Mouse (Mus musculus) forebrain, embryonic 11.5 days (tissue): ENCODE measurements at regions not wholly inside any gene's neighbourhood (a gene's known extent, or its start where the extent isn't known, plus 50 kb on each side); places are given as distances from the start of the nearest gene placed in this dataset.
A peak's percentile ranks its signal among the peaks of the same experiment; 100 is the strongest.

Source experiments
- ATAC-seq: fragments of 200-750 bp; cut with Nextera tagmentation; replicated peaks from 2 replicates; pipeline ENCODE4 v1.8.0; 2017; ENCODE audit warnings: moderate TSS enrichment; ENCODE audit not compliant: low FRiP score
- DNase-seq: peaks from one replicate; pipeline ENCODE4 v3.0.0-alpha.2; 2017; ENCODE audit warnings: low spot score
- H3K27ac ChIP-seq: fragments of 300-500 bp; sonication (generic); 2 replicates; pipeline ENCODE4 v1.5.1; 2014; ENCODE audit warnings: low read depth, low read length
- H3K27me3 ChIP-seq: fragments of 300-500 bp; sonication (generic); 2 replicates; pipeline ENCODE4 v1.6.1; 2014; ENCODE audit warnings: mild to moderate bottlenecking, low read length, mixed read lengths; ENCODE audit not compliant: control insufficient read depth, insufficient read depth
- H3K36me3 ChIP-seq: fragments of 300-500 bp; sonication (generic); 2 replicates; pipeline ENCODE4 v1.6.1; 2014; ENCODE audit warnings: mild to moderate bottlenecking, low read length, moderate library complexity, mixed read lengths; ENCODE audit not compliant: control insufficient read depth, insufficient read depth
- H3K4me1 ChIP-seq: fragments of 300-500 bp; sonication (generic); replicated peaks from 2 replicates; pipeline ENCODE4 v1.6.1; 2014; ENCODE audit warnings: low read length, mixed read lengths; ENCODE audit not compliant: control insufficient read depth, insufficient read depth
- H3K4me2 ChIP-seq: fragments of 300-500 bp; sonication (generic); 2 replicates; pipeline ENCODE4 v1.6.1; 2014; ENCODE audit warnings: low read depth, mild to moderate bottlenecking, low read length, moderate library complexity, mixed read lengths; ENCODE audit not compliant: severe bottlenecking
- H3K4me3 ChIP-seq: fragments of 300-500 bp; sonication (generic); 2 replicates; pipeline ENCODE4 v1.5.1; 2014; ENCODE audit warnings: low read depth, low read length
- H3K9ac ChIP-seq: fragments of 300-500 bp; sonication (generic); 2 replicates; pipeline ENCODE4 v1.6.1; 2014; ENCODE audit warnings: low read length
- H3K9me3 ChIP-seq: fragments of 300-500 bp; sonication (generic); 2 replicates; pipeline ENCODE4 v1.6.1; 2016; ENCODE audit warnings: low read length, mixed read lengths; ENCODE audit not compliant: control insufficient read depth
- WGBS: fragments of 180-500 bp; shearing (Covaris S2); extraction: QIAGEN DNeasy Blood & Tissue Kit; methylation state at CpG from one replicate; pipeline ENCODE4 v1.1.7; 2014; 5-methylcytosine and 5-hydroxymethylcytosine counted together

DNA sequence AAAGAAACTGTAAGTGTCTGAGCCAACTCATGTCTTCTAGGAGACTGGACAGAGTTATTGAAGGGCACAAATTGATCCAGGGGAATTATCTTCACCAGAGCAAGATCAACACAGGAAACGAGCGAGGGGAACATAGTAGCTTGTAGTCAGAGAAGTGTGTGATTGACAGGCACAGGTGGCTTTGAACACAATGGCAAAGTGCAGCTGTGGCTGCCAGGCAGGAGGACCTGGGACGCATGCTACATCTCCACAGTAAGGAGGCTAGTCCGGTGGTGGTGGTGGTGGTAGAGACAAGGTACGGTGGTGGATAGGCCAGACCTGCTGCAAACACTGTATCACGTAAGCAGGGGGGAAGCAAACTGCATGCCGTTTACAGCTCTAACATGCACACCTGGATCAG lies 240.4 kb upstream of the Map3k7 start:
- no peak for DNase-seq
- Histone ChIP-seq H3K9me3 (no peaks in the 10 kb centered on the region), H3K27ac (no peak overlapping the region), H3K4me2 (no peak overlapping the region), H3K9ac (no peak overlapping the region), H3K4me3 (no peak overlapping the region), H3K27me3 (no peaks in the 10 kb centered on the region), H3K36me3 (no peaks in the 10 kb centered on the region), H3K4me1 (peaks cover 4% of the 10 kb centered on the region; the same call in 1 of the 2 replicates)
- no peak for ATAC-seq
- 75% methylated on average over 7 of the region's 7 CpGs for WGBS

GRCm38 (mm10) chr4:31724400-31724799 lies 239.5 kb upstream of the Map3k7 start:
- Histone ChIP-seq H3K9ac (no peak overlapping the region), H3K4me2 (no peak overlapping the region), H3K4me3 (no peak overlapping the region), H3K4me1 (peaks cover 4% of the 10 kb centered on the region; the same call in 1 of the 2 replicates), H3K27ac (no peak overlapping the region), H3K9me3 (no peaks in the 10 kb centered on the region), H3K36me3 (no peaks in the 10 kb centered on the region), H3K27me3 (no peaks in the 10 kb centered on the region)
- no peak for DNase-seq
- 82% methylated on average over 2 of the region's 2 CpGs for WGBS
- ATAC-seq = no peak

DNA sequence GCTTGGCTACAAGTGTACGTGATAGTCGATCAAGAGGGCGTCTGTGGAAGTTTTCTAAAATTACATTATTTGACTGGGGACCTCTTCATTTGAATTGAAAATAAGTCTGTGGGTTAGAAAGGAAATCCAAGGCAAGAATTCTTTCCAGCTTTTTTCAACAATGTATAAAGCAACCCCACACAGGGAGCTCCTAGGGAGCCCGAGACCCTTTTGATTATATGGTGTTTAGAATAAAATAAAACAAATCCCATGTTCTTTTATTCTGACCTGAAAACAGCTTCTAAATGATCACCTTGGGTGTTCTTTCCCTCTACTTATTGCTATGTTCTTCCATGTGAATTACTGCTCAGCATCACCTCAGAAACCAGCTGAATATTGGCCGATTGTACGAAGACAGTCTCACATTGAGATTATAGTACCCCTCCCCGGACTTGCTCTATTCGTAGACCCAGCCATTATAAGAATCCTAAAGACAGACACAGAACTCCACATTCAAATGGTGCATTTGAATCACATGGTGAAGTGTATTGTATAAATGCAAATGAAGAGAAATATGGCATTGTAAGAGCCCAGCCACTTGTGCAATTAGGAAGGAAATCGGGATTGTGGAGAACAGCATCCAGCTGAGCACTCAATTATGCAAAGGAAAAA lies 236.3 kb upstream of the Map3k7 start:
- 41% methylated on average over 9 of the region's 9 CpGs for WGBS
- DNase-seq (no peak), ATAC-seq (peak; percentile 93)
- Histone ChIP-seq H3K27me3 (no peaks in the 10 kb centered on the region), H3K4me1 (peaks cover 4% of the 10 kb centered on the region; the same call in 1 of the 2 replicates), H3K9ac (no peak overlapping the region), H3K27ac (no peak overlapping the region), H3K4me3 (no peak overlapping the region), H3K9me3 (no peaks in the 10 kb centered on the region), H3K4me2 (no peak overlapping the region), H3K36me3 (no peaks in the 10 kb centered on the region)

GRCm38 (mm10) chr4:31728149-31728516 lies 235.8 kb upstream of the Map3k7 start:
- Histone ChIP-seq H3K27ac (no peak overlapping the region), H3K4me1 (peaks cover 4% of the 10 kb centered on the region; the same call in 1 of the 2 replicates), H3K4me2 (no peak overlapping the region), H3K27me3 (no peaks in the 10 kb centered on the region), H3K9ac (no peak overlapping the region), H3K4me3 (no peak overlapping the region), H3K36me3 (no peaks in the 10 kb centered on the region), H3K9me3 (no peaks in the 10 kb centered on the region)
- DNase-seq = no peak
- ATAC-seq = no peak; the same call in none of the 2 replicates
- whole genome bisulfite sequencing = 69% methylated on average over 3 of the region's 3 CpGs

DNA sequence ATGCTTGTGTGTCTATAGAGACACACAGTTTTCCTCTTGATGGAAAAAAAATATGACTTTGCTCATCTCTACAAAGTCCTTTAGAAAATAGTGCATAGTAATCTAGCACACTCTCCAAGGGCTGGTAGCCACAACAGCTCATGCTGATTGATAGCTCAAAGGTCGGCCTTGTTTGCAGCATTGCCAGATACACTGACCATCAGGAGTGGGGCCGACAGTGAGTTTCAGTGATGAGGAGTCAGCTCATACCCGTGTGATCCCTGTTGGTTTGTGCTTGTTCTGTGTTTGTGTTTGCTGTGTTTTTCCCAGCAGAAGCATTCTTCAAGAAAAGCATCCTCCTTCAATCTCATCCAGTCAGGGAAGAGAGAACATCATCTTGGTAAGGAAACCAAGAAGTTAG lies 220.1 kb upstream of the Map3k7 start:
- Histone ChIP-seq H3K4me2 (no peak overlapping the region), H3K36me3 (no peaks in the 10 kb centered on the region), H3K27me3 (no peaks in the 10 kb centered on the region), H3K9ac (no peak overlapping the region), H3K4me1 (no peaks in the 10 kb centered on the region), H3K9me3 (no peaks in the 10 kb centered on the region), H3K4me3 (no peak overlapping the region), H3K27ac (no peak overlapping the region)
- WGBS = 93% methylated on average over 3 of the region's 3 CpGs
- no peak for ATAC-seq
- DNase-seq = no peak

DNA sequence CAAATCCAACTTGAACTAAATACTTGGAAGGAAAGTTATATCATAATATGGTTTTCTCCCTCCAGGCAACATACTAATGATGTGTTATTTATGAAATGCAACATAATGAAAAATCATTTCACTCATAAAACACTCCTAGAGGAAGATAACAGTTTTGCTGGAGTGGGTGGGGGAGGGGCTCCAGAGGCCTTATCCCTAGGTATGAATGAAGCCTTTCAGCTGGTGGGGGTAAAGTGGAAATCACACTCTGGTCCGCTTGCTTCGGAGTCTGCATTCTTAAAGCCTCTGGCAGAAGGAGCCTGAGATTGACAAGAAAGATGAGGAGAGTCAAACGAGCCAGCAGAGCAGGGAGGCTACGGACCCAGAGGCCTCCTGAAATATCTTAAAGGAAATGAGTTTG lies 219.5 kb upstream of the Map3k7 start:
- WGBS = 59% methylated on average over 4 of the region's 4 CpGs
- DNase-seq = no peak
- no peak overlapping the region for H3K9ac ChIP-seq
- H3K4me2 ChIP-seq = no peak overlapping the region
- H3K36me3 ChIP-seq = no peaks in the 10 kb centered on the region
- no peak overlapping the region for H3K4me3 ChIP-seq
- no peak for ATAC-seq
- no peaks in the 10 kb centered on the region for H3K9me3 ChIP-seq
- no peaks in the 10 kb centered on the region for H3K27me3 ChIP-seq
- no peak overlapping the region for H3K27ac ChIP-seq
- H3K4me1 ChIP-seq = no peaks in the 10 kb centered on the region

DNA sequence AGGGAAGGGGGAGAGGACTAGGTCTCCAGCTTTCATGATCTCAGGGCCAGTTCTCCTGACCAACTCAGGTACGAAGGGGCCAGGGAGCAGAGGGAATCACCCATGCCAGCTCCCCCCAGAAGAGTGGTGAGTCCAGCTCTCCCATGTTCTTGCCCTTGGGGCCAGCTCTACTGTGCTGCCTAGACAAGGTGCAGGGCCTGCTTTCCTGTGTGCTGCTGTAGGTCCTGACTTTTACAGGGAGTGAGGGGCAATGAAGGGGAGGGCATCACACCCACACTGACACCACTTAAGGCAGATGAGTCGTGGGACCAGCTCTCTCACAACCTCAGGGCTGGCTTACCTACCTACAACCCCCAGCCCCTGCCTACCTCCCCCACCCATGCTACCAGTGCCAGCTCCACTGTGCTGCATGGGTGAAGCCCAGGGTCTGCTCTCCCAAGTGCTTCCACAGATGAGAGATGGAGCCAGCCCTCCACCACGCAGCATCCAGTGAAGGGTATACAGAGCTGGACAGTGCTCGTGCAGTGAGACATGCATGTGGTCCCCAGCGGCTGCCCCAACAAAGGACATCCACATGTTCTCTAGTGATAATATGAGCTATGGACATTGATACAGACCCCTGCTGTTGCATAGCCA lies 210.1 kb upstream of the Map3k7 start:
- Histone ChIP-seq H3K9ac (no peak overlapping the region), H3K4me1 (no peaks in the 10 kb centered on the region), H3K36me3 (no peaks in the 10 kb centered on the region), H3K4me2 (no peak overlapping the region), H3K9me3 (no peaks in the 10 kb centered on the region), H3K27ac (no peak overlapping the region), H3K4me3 (no peak overlapping the region), H3K27me3 (no peaks in the 10 kb centered on the region)
- ATAC-seq (no peak), DNase-seq (no peak)
- 90% methylated on average over 5 of the region's 5 CpGs for WGBS

DNA sequence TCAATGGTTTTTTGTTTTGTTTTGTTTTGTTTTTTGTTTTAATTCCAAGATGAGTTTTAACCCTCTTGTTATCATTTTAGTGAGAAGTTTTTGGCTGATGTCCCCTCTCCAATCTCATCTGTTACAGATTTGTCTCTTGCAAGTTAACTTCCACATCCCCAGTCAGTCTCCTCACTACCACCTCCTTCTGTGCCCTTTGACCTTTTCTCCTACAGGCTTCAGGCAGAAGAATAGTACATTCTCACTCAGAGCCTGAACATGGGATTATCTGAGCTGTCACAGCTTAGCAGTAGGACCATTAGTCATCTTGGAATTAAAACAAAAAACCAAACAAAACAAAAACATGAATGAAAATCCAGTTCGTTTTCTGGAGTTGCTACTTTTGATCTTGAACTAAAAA lies 206.8 kb upstream of the Map3k7 start:
- Histone ChIP-seq H3K4me1 (no peaks in the 10 kb centered on the region), H3K27ac (no peak overlapping the region), H3K9me3 (no peaks in the 10 kb centered on the region), H3K4me3 (no peak overlapping the region), H3K36me3 (no peaks in the 10 kb centered on the region), H3K27me3 (no peaks in the 10 kb centered on the region), H3K9ac (no peak overlapping the region), H3K4me2 (no peak overlapping the region)
- WGBS = 32% methylated on average over 1 of the region's 1 CpGs
- ATAC-seq (no peak), DNase-seq (no peak)

DNA sequence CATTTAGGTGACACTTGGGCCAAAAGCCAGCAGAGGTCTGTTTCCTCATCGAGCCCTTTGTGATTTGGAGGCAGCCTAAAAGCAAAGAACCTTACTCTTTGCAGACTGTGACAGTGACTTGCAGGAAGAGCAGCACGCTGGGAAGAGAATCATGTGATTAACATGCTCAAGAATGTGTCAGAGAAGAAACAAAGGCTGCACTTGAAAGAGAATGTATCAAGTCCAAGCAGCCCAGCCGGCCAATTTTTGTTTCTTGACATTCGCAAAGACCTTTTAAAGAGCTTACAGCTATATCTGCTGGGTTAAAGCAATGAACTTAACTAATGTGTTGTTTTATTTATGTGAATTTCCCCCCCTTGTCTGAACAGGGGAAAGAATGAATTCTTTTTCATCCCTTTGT lies 203.8 kb upstream of the Map3k7 start:
- DNase-seq = no peak
- Histone ChIP-seq H3K27ac (no peak overlapping the region), H3K9me3 (no peaks in the 10 kb centered on the region), H3K4me2 (no peak overlapping the region), H3K27me3 (no peaks in the 10 kb centered on the region), H3K4me3 (no peak overlapping the region), H3K36me3 (no peaks in the 10 kb centered on the region), H3K4me1 (no peaks in the 10 kb centered on the region), H3K9ac (no peak overlapping the region)
- WGBS = 64% methylated on average over 4 of the region's 4 CpGs
- no peak for ATAC-seq
